Mouse (Mus musculus) megakaryocyte-erythroid progenitor cell, adult 5-6 weeks (primary cell): Measurements from ENCODE around the gene Vmn2r85. TPM values are rescaled to one million over a fixed set of nuclear protein-coding genes. Genes with fewer than 3 reads are reported as not detected.

ENCODE experiments used
- total RNA-seq, 2 experiments: library from RNA; stranded (forward) in 1 of 2; stranded (reverse) in 1 of 2; fragments of 200-1000, 215-1000 nt in 1 of 2; fragments of >200 nt in 1 of 2; fragmentation: Nextera tagmentation in 1 of 2; gene quantifications; 2 replicates each; pipeline ENCODE4 v1.2.3; 2014 to 2017

The Vmn2r85 gene
- total RNA-seq, 2 experiments from 2014 or later = not detected

Other genes with a start within 250 kb of the Vmn2r85 start
- not detected in 2 replicates for gene Olfr826, start 245.5 kb downstream of the Vmn2r85 start, total RNA-seq (2014; fragmentation: Nextera tagmentation)
- gene Olfr826, start 245.5 kb downstream of the Vmn2r85 start, total RNA-seq (2017) = not detected in 2 replicates
- gene Olfr827, start 215.3 kb downstream of the Vmn2r85 start, total RNA-seq (2014; fragmentation: Nextera tagmentation) = not detected in 2 replicates
- not detected in 2 replicates for gene Olfr827, start 215.3 kb downstream of the Vmn2r85 start, total RNA-seq (2017)
- not detected in 2 replicates for gene Neurod4, start 149.5 kb downstream of the Vmn2r85 start, total RNA-seq (2014; fragmentation: Nextera tagmentation)
- not detected in 2 replicates for gene Neurod4, start 149.5 kb downstream of the Vmn2r85 start, total RNA-seq (2017)
- gene Tespa1, start 106.8 kb downstream of the Vmn2r85 start, total RNA-seq (2014; fragmentation: Nextera tagmentation) = 2.6 and 3.7 TPM in 2 replicates
- gene Tespa1, start 106.8 kb downstream of the Vmn2r85 start, total RNA-seq (2017) = 10.9 and 12.2 TPM in 2 replicates
- gene Vmn2r84, start 35.4 kb downstream of the Vmn2r85 start, total RNA-seq (2014; fragmentation: Nextera tagmentation) = not detected in 2 replicates
- not detected in 2 replicates for gene Vmn2r84, start 35.4 kb downstream of the Vmn2r85 start, total RNA-seq (2017)
- gene Vmn2r86, start 26.3 kb upstream of the Vmn2r85 start, total RNA-seq (2014; fragmentation: Nextera tagmentation) = not detected in 2 replicates
- gene Vmn2r86, start 26.3 kb upstream of the Vmn2r85 start, total RNA-seq (2017) = not detected in 2 replicates
- gene Vmn2r87, start 67.7 kb upstream of the Vmn2r85 start, total RNA-seq (2014; fragmentation: Nextera tagmentation) = not detected in 2 replicates
- not detected in 2 replicates for gene Vmn2r87, start 67.7 kb upstream of the Vmn2r85 start, total RNA-seq (2017)